Mouse (Mus musculus) olfactory bulb, adult 2 months (tissue): Measurements from ENCODE around the gene Ppp1r15b.

Source experiments
- CTCF ChIP-seq: fragments of 200-500 bp; IDR thresholded peaks from 2 replicates; pipeline ENCODE4 v1.5.1; 2012; ENCODE audit warnings: low read depth, mild to moderate bottlenecking, low read length, moderate library complexity; ENCODE audit not compliant: insufficient read depth
- POLR2A ChIP-seq: fragments of 200-500 bp; IDR thresholded peaks from 2 replicates; pipeline ENCODE4 v1.6.1; 2012; ENCODE audit warnings: mild to moderate bottlenecking, low read depth, low read length, moderate library complexity; ENCODE audit not compliant: insufficient read depth

DNA sequence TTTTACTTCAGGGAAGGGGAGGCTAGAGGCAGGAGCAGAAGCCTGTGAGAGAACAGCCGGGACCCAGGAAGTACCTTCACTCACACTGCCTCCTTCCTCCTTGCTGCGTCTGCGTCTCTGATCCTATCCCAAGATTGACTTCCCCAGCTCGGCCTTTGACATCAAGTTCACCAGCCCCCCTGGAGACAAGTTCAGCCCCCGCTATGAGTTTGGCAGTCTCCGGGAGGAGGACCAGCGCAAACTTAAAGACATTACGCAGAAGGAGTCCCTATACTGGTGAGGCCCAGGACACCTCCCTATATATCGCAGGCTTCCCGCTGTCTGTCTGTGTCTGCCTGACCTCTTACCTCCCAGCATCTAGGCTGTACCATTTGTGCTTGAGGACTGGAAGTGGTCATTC, 44.1 kb upstream of the Ppp1r15b start:
- TF ChIP-seq CTCF: no peak
- no peak for TF ChIP-seq POLR2A
